Comparison of ENCODE assay signal across 8 mouse cellular contexts in the genomic region with DNA sequence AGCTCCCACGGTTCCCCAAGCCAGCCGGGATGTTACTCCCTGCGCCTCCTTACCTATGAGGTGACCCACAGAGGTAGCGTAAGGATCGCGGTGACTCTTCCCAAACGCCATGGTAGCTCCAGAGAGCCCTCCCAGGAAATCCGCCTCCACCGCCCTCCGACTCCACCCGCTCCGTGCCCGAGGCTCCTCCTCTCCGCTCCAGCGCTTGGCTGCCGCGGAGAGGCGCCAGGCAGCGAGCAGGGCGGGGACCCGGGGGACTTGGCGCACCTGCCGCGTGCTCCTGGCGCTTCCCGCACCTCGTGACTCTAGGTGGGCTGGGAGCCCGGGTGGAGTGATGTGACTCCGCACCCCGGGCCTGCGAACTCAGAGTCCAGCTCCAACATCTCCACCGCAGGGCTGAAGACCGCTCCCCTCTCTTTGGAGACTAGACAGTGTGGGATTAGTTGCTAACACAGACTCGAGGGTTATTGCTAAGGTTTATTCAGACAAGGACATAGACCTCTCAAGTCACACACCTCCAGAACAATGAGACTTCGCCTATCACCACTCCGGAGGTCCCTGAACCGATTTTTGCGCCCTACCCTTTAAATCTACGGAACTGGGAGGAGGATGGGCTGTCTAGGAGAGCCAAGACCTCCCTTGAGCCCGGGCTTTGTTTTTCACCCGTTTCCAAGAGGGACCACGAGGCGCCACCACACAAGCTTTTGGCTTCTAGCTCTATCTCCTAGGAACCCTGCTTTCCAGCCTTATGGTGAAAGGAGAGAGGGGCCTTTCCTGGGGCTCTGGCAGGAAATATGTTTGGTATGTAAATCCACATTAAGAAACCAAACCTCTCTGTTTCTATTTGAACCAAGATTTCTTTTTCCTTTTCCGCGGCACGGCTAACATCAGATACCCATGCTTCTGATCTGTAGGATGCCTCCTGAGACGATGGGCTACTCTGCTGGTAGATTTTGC. TPM values are rescaled to one million over a fixed set of nuclear protein-coding genes. Genes with fewer than 3 reads are reported as not detected.
DNase-seq lines count a peak whose midpoint lies in the region; ATAC-seq and TF ChIP-seq lines count a peak whose summit lies in the region.

TSS of gene Tom1l1 (minus strand) at position 907 of the 957 bp plus-strand sequence.

- H3K4me1 ChIP-seq in hindbrain, embryonic 10.5 days (replicated peaks) = peaks cover 33% of the 10 kb centered on the region; the same call in 1 of the 2 replicates
- peaks cover 6% of the 10 kb centered on the region; the same call in 1 of the 2 replicates for H3K4me1 ChIP-seq in lung, embryonic 14.5 days (ENCODE audit: insufficient read depth)

- peaks cover 7% of the 10 kb centered on the region; the same call in 1 of the 2 replicates for H3K36me3 ChIP-seq in hindbrain, embryonic 10.5 days
- H3K36me3 ChIP-seq in lung, embryonic 14.5 days (ENCODE audit: insufficient read depth) = 0 out of 2 replicates have a peak, but pooled peaks cover 6% of the 10 kb centered on the region

- no peak for TF ChIP-seq CTCF in Patski (IDR thresholded peaks at IDR 0.05)
- TF ChIP-seq CTCF in lung, embryonic 14.5 days (IDR thresholded peaks at IDR 0.05; ENCODE audit: low read depth) = no peak

- H3K4me2 ChIP-seq in lung, embryonic 14.5 days = peak within 1 kb of the TSS; percentile 86

- POLR2A ChIA-PET in Patski (lab: Charles Lee) = no interaction called here

- no peak for DNase-seq in Patski (ENCODE audit: low read depth, low spot score)
- DNase-seq in cerebellum, postnatal 14 days = peak; percentile 77 to 83
- DNase-seq in frontal cortex, postnatal 10 days (ENCODE audit: low spot score in 2 of 2) = peak; percentile 62 to 77
- peak; percentile 77 for DNase-seq in hindbrain, embryonic 10.5 days (ENCODE audit: low spot score)
- DNase-seq in layer of hippocampus, adult 9-11 months = peak; percentile 78
- peak; percentile 84 for DNase-seq in lung, embryonic 14.5 days
- peak; percentile 52 for DNase-seq in ovary, postnatal 10 days (ENCODE audit: low spot score)
- DNase-seq in urinary bladder, adult 2 months (ENCODE audit: low spot score) = peak; percentile 67

- H3K9ac ChIP-seq in lung, embryonic 14.5 days = peak within 1 kb of the TSS; percentile 67

- peak; percentile 100 for ATAC-seq in Patski
- ATAC-seq in lung, embryonic 14.5 days (ENCODE audit: insufficient read depth) = peak; percentile 93

- CTCF ChIA-PET in Patski (lab: Charles Lee) = interaction anchor here (1.3 to 2.0 kb wide), 2 partner anchors 10 kb away, joined by 4 to 8 read pairs; no protein-coding TSS in a partner anchor

- H3K4me3 ChIP-seq in hindbrain, embryonic 10.5 days = peak within 1 kb of the TSS; percentile 74
- H3K4me3 ChIP-seq in lung, embryonic 14.5 days (ENCODE audit: low read depth, low read length) = peak within 1 kb of the TSS; percentile 68

- in situ Hi-C loops in Patski (cut with MboI; ENCODE audit: low pct_unique_long_range_greater_than_20kb) = no loop called here

- H3K27me3 ChIP-seq in Patski = no peaks in the 10 kb centered on the region
- H3K27me3 ChIP-seq in hindbrain, embryonic 10.5 days (ENCODE audit: insufficient read depth, poor library complexity, severe bottlenecking) = peaks cover 22% of the 10 kb centered on the region; the same call in 1 of the 2 replicates
- H3K27me3 ChIP-seq in lung, embryonic 14.5 days (ENCODE audit: insufficient read depth, low read length) = no peaks in the 10 kb centered on the region

- 8% methylated on average over 47 of the region's 47 CpGs for WGBS in hindbrain, embryonic 10.5 days
- 5% methylated on average over 47 of the region's 47 CpGs for WGBS in lung, embryonic 14.5 days

- peak within 1 kb of the TSS; percentile 86 for H3K27ac ChIP-seq in hindbrain, embryonic 10.5 days
- H3K27ac ChIP-seq in lung, embryonic 14.5 days (ENCODE audit: low read depth) = peak within 1 kb of the TSS; percentile 67; the same call in 1 of the 2 replicates

- no peaks in the 10 kb centered on the region for H3K9me3 ChIP-seq in hindbrain, embryonic 10.5 days
- H3K9me3 ChIP-seq in lung, embryonic 14.5 days (ENCODE audit: low read depth, low read length) = no peaks in the 10 kb centered on the region

RNA-seq across cellular contexts. Expression of gene Tom1l1, which starts in this region (rescaled TPM):
- polyA plus RNA-seq in Patski (2021) = 36.7 TPM
- polyA plus RNA-seq in hindbrain, embryonic 10.5 days (2016; fragmentation: Nextera tagmentation; extraction: Ambion mirVana) = 15.6 and 21.8 TPM in 2 replicates
- 34.0 and 37.6 TPM in 2 replicates for polyA plus RNA-seq in lung, embryonic 14.5 days (2014; fragmentation: Nextera tagmentation; extraction: Ambion mirVana)
- 11.1 and 15.3 TPM in 2 replicates for polyA plus RNA-seq in urinary bladder, adult 2 months (2012; rRNA removed)
